Mouse (Mus musculus) erythroblast, adult 5-6 weeks (primary cell): Measurements from ENCODE around the gene Fbxl19. TPM values are rescaled to one million over a fixed set of nuclear protein-coding genes. Genes with fewer than 3 reads are reported as not detected.

Source experiments
- ATAC-seq: replicated peaks from 2 replicates; pipeline ENCODE4 v1.8.0; 2016; ENCODE audit warnings: moderate number of reproducible peaks, mild to moderate bottlenecking, moderate TSS enrichment, inconsistent platforms; ENCODE audit not compliant: poor library complexity, low FRiP score, severe bottlenecking
- total RNA-seq, 2 experiments: library from RNA; stranded (forward) in 1 of 2; stranded (reverse) in 1 of 2; fragments of 150-400 nt in 1 of 2; fragments of 200-764, 138-1000 nt in 1 of 2; gene quantifications; 2 replicates each; pipeline versions ENCODE4 v1.2.3 to v1.2.4; 2015 to 2017; ENCODE audit warnings: low replicate concordance in 2 of 2

The Fbxl19 gene
- total RNA-seq (2015; ENCODE audit: low replicate concordance), result 2.7 and 6.0 TPM in 2 replicates
- 3.1 and 6.2 TPM in 2 replicates for total RNA-seq (2017; ENCODE audit: low replicate concordance)

- 0 out of 2 replicates have a peak, but pooled peaks have one; percentile 25 for ATAC-seq
Observed at GRCm38 (mm10) chr7:127744366-127745045, at the start of gene Fbxl19. Gene Fbxl19 (plus strand): TSS chr7:127744543.

GRCm38 (mm10) chr7:127698986-127699385 lies 45.4 kb upstream of the Fbxl19 start:
- ATAC-seq, result peak; percentile 42; the same call in 1 of the 2 replicates

- ATAC-seq, result no peak
Observed at GRCm38 (mm10) chr7:127700712-127701331, 43.5 kb upstream of the Fbxl19 start.

GRCm38 (mm10) chr7:127703561-127704178 lies 40.7 kb upstream of the Fbxl19 start:
- ATAC-seq, result no peak

DNA sequence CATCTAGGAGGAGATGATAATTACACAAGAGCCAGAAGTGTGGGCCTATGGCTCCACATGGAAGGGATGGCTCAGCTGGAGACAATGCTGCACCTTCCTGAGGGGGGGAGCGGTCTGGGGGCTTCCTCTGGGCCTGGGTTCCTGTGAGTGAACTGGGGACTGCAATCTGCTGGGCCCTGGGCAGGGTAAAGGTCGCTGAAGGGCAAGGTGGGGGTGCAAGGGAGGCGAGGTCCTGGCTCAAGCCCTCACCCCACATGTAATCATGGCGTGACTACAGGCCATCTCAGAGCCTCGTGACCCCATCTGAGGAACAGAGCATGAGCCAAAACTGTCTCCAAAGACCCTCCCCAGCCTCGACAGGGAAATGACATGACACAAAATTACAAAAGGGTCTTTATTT lies 39.7 kb upstream of the Fbxl19 start:
- ATAC-seq, result no peak

- ATAC-seq, result no peak
Observed at GRCm38 (mm10) chr7:127705706-127706105, 38.6 kb upstream of the Fbxl19 start.

GRCm38 (mm10) chr7:127707045-127707956 lies 37.0 kb upstream of the Fbxl19 start:
- ATAC-seq, result no peak

- ATAC-seq, result no peak; the same call in none of the 2 replicates
Observed at GRCm38 (mm10) chr7:127707957-127708206, 36.5 kb upstream of the Fbxl19 start.

GRCm38 (mm10) chr7:127708207-127709078 lies 35.9 kb upstream of the Fbxl19 start, which contains the start of gene Bcl7c:
Gene Bcl7c (minus strand): TSS chr7:127708933.
- ATAC-seq, result peak; percentile 78

GRCm38 (mm10) chr7:127709261-127709979 lies 34.9 kb upstream of the Fbxl19 start:
- ATAC-seq, result no peak

- no peak for ATAC-seq
Observed at GRCm38 (mm10) chr7:127711031-127711430, 33.3 kb upstream of the Fbxl19 start.

GRCm38 (mm10) chr7:127711456-127711855 lies 32.9 kb upstream of the Fbxl19 start:
- ATAC-seq, result no peak

DNA sequence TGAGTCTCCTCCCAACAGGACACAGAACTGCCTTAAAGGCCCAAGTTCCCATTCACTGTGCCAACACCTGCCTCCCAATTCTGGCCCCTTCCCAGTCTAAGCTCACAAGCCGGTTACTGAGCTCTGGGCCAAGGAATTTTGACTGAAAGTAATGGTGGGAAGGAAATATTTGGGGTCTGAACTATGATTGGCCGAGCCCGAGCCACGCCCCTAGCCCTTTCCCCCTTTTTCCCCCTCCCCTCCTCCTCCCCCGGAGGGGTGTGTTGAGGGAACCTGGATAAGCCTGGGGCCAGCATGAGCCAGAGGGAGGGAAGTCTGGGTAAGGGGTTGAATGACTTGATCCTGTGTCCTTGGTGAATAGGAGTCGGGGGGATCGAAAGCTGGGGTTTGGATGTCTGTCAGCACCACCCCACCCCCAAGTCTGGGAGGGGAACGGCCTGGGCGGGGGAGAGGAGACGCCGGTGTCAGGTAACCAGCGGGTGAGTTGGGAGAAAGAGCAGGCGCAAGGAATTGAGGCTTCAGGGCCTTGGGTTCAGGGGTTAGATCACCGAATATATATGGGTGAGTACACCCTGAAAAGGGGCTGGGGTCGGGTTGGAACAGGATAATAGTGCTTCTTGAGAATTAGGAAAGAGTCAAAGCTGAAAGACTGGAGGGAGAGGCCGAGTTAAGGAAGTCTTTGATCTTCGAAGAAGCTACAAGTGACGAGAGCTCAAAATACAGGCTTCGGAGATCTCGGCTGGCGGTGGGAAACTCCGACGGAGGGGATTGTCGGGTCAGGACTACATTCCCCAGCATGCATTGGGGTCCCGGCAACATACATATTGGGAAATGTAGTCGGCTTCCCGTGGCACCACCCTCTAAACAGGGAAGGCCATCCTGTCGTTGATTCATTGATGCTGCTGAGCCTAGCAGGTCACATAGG lies 31.6 kb upstream of the Fbxl19 start, which contains the start of gene Ctf1:
Gene Ctf1, plus strand, starts transcription at position 276 of the 925 bp plus-strand sequence.
- no peak for ATAC-seq

DNA sequence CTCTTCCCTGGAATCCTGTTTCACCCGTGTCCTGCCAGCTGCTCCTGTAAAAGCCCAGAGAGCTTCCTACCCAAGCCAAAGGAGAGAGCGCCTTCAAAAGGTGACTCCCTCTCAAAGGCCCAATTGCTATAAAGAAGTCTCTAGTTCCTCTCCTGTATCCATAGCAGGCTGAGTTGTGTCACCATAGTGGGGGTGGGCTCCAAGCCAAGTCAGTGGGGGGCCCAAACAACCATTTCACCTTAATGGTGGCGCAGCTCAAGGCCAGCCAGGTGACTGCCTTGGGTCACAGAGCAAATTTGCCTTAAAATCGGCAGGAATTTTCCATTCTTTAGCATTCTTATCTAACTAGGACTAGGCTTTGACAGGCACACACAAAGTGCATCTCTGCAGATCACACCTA lies 29.5 kb upstream of the Fbxl19 start:
- ATAC-seq, result no peak

DNA sequence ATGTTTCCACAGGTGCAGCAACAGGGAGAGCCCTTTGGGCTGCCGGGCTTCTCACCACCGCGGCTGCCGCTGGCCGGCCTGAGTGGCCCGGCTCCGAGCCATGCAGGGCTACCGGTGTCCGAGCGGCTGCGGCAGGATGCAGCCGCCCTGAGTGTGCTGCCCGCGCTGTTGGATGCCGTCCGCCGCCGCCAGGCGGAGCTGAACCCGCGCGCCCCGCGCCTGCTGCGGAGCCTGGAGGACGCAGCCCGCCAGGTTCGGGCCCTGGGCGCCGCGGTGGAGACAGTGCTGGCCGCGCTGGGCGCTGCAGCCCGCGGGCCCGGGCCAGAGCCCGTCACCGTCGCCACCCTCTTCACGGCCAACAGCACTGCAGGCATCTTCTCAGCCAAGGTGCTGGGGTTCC lies 27.4 kb upstream of the Fbxl19 start:
- peak; percentile 52 for ATAC-seq

DNA sequence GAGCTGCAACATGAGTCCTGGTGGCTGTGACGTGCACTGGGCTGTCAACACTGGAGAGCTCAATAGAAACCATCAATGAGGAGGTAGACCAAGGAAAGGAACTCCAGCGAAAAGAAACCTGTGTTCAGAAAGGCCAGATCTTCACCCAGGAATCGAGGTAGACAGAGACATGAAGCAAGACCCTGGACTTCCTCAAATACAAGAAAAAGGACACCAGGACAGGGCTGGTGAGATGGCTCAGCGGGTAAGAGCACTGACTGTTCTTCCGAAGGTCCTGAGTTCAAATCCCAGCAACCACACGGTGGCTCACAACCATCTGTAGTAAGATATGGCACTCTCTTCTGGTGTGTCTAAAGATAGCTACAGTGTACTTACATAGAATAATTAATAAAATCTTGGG lies 26.0 kb upstream of the Fbxl19 start:
- ATAC-seq, result no peak

DNA sequence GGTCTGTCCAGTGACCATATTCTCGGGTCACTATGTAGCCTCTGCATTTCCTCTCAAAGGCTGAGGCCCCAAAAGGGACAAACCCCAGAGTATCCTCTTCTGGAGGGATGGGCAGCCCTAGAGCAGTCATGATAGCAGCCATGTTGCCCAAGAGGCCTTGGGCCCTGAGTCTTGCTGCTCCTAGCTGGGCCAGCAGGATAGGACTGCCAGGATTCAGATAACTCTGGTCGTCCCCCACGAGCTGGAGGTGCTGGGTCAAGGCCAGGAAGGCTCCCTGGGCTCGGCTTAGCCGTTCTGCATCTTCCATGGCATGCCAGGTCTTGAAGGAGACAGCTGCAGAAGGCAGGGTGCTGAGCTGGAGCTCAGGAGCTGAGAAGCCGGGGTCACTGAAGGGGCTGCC lies 25.1 kb upstream of the Fbxl19 start:
- no peak for ATAC-seq
